Mouse (Mus musculus) ES-Bruce4 (cell line): ENCODE results near the gene Sv2a.

Experiments
- EP300 ChIP-seq: IDR thresholded peaks from 2 replicates; pipeline ENCODE4 v1.6.1; 2011; ENCODE audit warnings: low read depth, low read length; ENCODE audit not compliant: insufficient read depth
- POLR2A ChIP-seq: IDR thresholded peaks from one replicate; pipeline ENCODE4 v1.8.1; 2011; ENCODE audit warnings: low read length; ENCODE audit not compliant: insufficient read depth

DNA sequence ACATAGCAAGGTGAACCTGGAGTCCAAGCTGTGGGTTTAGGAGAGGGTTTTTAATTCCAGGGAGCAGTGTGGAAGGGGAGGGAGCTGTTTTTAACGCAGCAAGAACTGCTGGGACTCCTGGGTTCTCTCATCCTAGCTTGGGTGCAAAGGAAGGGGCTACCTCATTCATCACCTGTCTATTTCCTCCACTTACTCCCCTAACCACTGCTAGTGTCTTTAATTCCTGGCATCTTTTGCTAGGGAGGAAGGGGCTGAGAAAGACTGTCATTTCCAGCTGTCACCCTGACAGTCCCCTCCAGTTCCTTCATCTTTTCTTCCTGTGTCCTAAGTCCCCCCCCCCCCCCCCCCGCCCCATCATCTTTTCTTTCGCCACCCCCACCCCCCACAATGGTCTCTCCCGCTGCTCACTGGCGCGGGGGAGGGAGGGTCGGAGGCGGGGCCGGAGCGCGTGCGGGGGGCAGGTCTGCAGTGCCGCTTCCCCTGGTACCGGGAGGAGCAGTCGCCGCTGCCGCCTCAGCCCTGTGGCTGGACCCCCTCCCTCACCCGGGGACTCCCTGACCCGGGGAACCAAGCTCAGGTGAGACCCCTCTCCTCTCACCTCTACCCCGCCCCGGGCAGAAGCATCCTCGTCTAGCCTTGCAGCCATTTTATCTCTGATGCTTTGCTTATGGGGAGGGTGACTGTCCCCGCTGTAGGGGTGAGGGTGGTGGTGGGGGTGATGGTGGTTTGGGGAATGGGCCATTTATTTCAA lies at the start of gene Sv2a:
- no peak for TF ChIP-seq EP300
- TF ChIP-seq POLR2A = no peak
